Mouse (Mus musculus): ENCODE measurements around the gene Unc93a2.
"Not testable (repeated sequence)": the region's sequence is repeated elsewhere in the genome, so short reads cannot be mapped to it uniquely, and the experiment has no call there.

GRCm38 (mm10) chr17:7385364-7385763, at the start of gene Unc93a2:
- TF ChIP-seq CTCF, EP300 (IDR thresholded peaks at IDR 0.05; ENCODE audit: low read depth): not testable (repeated sequence)

Data from heart, postnatal 0 days (tissue).